Mouse (Mus musculus) embryo, embryonic 9.5 days (tissue): ENCODE measurements at regions not wholly inside any gene's neighbourhood (a gene's known extent, or its start where the extent isn't known, plus 50 kb on each side); places are given as distances from the start of the nearest gene placed in this dataset.

Source experiments
- DNase-seq: peaks from one replicate; pipeline ENCODE4 v3.0.0-alpha.2; 2017; ENCODE audit errors: extremely low spot score

DNA sequence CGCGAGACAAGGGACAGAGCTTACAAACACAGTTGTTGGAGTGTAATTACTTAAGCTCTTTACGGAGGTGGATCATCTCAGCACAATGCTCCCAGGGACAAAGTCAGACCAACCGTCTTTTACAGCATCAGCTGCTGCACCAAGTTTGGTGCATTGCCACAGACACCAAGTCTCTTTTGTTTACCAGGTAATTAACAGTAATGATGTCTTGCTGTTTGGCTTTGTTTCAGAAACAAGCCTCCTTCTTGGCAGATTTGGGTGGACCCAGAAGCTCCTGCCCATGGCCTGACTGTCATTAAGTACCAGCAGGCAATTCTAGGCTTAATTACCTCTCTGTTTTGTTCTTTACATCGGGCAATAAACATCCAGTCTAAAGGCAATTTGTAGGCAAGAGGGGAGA lies 572.0 kb upstream of the Itga1 start:
- no peak for DNase-seq

DNA sequence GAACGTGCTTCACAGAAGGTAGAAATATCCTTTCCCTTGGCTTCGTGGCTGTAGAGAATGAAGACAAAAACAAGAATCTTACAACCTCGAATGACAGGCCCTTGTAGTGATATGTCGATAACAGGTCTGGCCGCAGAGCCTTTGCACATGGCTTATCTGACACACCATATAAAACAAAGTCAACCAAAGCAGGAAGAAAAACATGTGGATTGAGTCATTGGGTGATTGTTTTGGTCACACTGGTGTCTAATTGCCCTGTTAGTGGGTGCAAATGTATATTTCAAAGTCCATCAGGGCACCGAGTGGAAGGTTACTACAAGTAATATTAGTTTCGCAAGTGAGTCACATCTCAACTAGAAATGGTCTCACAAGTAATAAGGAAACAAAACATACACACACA lies 569.9 kb upstream of the Itga1 start:
- DNase-seq: no peak

DNA sequence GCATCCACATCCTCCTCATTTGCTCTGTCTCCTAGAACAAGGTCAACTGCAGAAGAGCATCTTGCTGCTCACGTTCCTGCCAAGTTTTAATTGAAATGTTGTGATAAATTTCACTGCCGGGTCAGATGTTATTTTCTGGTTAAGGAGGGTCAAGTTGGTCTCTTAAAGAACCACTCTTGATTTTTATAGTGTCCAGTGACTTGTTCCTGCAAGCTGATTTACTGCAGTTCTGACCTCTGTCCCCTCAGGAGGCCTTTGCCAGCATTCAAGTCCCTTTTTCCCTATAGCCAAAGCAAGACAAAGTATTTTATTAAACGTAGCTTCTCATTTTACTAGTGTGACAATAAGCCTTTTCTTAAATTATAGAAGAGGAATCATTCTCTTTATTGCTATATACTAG lies 567.8 kb upstream of the Itga1 start:
- DNase-seq: no peak

DNA sequence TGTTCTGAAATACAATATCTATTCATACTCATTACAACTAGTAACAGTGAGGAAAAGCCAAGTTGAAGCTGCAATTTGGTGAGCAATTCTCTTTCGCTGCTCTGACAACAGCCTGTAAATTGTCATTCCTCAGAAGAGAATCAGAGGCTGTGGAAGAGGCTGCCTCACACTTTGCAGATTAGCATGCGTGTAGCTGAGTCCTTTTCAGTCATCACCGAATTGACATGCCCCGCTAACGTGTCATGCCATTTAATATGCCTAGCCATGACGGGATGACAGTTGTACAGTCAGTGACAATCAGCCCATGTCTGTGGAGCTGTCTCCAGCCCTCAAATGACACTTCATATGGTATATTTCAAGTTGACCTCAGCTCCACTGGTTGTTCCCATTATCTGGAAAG lies 553.4 kb upstream of the Itga1 start:
- DNase-seq: no peak

DNA sequence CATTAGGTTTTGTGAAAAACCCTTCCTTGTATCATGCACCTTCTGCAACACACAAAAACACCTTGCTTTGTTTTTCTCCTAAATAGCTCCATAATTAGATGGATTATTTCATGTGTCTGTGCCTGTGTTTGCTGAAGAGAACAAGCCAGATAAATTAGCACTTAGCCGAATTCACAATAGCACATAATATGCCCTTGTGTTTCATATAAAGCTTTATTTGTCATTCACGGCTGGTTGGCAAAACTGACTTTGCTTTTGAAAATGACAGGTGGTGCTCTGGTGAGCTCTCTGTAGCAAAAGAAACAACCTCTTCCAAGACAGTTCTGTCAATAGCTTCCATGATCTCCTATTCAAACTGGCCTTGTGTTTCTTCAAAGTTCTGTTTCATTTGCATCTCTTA lies 551.2 kb upstream of the Itga1 start:
- no peak for DNase-seq

DNA sequence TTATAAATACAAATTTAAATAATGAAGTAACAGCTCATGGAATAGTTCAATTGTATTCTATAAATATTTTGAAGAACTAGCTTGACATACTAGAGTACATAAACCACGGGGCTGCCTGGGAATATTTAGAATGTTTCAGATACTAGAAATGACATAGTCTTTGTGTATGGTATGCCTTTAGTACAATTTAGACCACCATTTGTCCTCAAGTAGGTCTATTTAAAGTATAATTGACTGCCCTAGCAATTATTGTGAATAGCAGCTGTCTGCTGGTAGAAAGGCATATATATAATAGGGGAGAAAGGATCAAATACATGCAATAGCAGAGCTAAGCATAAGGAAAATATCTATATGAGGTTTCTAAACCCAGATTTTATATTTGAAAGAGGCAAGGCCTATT lies 550.6 kb upstream of the Itga1 start:
- DNase-seq: no peak

DNA sequence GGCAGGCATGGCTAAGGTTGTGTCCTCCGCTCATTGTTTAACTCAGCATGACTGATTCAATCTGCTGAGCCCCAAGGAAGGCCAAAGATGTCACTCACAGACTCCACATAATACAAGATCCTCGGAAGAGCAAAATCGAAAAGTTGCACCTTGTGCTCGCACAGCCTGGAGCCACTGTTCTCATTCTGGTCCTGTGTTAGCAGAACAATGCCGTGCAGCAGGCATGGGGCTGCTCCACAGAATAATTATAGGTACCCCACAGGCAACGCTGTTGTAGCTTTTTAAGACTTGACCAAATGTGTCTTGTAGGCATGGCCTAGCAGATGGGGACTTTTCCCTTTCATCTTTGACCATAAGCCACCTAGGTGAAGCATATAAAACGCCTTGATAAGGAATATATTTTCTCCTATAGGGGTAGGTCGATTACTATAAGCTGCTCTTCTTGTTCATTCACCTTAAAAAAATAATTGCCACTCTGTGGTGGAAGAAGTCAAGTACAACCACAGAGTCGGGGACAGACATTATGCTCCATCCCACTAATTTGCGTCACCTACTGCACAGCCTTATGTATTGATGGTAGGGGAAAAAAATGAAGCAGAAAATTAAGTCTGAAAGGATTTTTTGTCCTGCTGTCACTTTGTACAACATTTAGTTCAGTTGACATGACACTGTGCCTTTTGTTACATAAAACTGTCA lies 529.8 kb upstream of the Itga1 start:
- DNase-seq: no peak

DNA sequence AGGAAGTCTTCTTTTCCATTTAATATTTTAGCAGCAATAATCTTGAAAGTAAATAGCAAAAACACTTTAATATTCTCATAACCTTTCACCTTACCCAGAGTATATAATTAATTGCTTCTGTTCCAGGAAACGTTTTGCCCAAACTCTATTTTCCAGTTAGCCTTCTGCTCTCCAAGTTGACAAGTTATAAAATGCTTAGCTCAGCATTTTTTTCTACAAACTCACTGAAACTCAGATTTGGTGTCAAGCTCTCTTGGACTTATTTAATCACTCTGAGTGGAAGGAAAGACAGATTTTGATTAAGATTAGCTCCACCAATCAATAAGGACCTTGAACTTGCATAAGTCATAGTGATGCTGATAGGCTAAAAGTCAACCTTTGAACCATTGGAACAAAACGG lies 528.8 kb upstream of the Itga1 start:
- DNase-seq: no peak

DNA sequence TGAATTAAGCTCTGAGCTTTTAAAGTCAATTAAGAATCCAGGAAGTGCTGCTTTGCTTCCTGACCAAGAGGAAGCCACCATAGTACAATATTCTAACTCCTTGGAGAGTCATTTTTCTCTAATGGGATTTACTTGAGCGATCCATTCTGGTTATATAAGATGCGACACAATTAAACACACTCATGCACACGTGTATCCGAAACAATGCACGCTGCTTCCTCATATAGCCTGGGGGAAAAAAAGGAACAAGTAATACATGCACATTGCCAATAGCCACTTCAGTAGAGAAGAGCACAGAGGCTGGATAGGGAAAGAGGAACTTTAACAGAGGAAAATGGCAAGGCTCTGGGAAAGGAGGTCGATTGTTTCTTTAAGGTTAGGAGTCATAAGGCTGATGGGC lies 511.4 kb upstream of the Itga1 start:
- no peak for DNase-seq

DNA sequence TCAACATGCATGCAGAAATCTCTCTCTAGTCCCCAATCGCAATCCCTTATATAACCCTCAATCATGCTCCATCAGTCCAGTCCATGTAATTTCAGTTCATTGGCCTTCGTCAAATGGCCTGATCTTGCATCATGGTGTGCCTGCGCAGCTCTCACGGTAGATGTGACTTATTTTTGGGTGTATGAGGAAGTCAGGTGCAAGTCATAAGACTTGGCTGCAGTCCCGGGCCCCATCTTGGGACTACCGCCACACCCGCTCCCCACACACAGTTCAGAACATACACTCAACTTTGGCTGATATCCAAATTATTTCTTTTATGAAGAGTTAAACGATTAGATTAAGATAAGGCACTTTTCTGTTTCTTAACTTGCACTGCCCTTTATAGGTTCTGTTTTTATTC lies 504.7 kb upstream of the Itga1 start:
- DNase-seq: no peak

DNA sequence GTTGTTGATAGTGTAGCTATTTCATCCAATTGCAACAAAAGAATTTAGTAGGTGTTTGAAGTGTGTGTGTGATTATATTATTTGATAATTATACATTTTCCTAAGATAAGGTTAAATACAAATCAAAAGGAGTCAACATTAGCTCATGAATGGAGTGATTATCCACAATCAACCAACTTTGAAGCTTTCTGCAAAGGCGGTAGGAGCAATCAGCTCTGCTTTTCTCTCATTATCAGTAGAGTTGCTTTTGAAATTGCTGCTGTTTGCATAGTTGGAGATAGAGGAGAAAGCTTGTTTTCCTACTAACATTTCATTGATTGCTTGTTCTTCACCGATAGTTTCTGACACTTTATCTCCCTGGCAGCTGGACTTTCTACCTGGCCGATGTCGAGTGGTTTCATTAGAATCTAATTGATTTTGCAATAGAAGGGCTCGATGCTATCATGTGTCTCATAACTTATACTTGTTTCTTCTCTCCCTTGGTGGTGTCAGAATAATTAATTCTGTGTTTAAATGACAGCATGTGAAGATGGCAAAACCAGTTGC lies 493.4 kb upstream of the Itga1 start:
- no peak for DNase-seq

DNA sequence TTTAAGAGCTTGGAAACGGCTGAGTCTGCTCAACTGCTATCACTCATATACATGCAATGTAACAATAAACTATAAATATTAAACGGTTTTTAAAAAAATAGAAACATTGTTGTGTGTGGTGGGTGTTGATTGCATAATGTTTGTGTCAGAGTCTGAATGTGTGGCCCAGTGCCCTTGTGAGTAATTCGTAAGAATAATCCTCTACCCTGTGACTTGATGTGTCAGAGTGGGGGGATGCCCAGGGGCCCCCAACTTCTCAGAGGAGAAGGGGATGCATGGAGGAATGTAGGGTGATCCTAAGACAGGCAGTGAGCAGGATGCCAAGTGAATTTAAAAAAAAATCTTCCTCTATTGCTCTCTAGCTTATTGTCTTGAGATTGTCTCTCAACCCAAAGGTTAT lies 474.2 kb upstream of the Itga1 start:
- no peak for DNase-seq

DNA sequence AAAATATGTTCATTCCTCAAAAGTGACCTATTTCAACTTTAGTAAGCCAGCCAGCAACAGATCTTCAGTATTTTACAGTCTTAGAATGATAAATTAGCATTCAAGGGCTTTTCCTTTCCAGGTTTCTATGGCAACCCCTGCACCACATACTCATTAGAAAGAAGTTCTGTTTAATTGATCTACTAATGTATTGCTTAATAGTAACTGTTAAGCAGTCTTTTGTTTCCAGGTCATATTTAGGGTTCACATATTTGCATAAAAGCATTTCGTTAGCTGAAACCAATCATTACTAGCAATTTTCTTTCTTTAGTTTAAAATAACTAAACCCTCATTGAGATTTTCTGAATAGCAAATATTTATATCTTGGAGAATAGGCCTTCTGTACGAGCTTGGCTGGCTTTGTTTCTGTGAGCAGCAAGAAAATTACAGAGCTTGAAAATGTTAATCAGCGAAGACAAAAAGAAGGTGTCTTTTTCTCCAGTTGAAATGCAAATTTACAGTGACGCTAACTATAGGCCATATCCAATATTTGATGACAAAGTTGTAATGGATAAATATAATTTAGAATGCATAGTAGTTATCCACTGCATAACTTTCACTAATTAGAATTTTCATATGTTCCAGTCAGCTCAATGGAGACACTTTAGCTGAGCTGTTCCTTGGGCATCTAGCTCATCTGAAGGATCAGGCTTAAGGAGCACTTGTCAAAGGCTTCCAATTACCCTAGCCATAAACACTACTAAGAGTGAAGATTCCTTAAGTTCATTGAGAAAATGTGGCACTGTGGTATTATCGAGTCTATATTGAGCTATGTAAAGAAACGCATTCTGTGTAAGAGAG lies 473.5 kb upstream of the Itga1 start:
- DNase-seq: no peak

DNA sequence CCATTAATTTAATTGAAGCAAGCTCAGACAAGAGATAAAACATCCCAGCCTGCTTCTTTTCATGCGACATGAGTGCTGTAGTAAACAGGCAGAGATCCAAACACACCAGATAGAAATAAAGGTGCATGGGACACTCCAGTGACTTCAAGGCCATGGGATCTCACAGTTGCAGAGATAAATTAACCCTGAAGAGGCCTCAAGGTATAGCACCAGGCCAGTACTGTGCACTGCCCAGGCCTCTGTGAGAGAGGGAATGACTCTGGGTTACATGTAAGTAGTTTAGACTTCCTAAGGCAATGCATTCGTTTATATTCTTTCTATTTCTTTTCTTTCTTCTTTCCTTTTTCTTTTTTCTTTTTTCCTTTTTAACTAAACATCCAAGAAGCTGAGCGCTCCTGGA lies 439.4 kb upstream of the Itga1 start:
- DNase-seq: no peak

DNA sequence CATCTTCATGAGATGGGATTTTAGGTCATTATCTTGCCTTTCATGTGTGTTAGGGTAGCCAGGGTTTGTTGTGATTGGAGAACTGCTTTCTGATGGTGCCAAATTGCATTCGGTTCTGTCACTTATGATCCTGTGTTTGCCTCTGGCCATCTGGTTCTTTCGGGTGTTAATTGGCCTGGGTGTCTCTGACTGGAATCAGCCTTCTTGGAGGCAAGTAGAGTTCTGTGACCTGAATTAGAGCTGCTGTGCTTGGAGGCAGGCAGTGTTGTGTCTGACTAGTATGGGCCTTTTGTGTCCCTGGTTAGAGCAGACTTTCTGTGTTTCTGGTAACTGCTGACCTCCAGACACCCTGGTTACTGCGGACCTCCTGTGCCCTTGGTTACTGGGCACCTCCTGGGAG lies 434.1 kb upstream of the Itga1 start:
- no peak for DNase-seq

DNA sequence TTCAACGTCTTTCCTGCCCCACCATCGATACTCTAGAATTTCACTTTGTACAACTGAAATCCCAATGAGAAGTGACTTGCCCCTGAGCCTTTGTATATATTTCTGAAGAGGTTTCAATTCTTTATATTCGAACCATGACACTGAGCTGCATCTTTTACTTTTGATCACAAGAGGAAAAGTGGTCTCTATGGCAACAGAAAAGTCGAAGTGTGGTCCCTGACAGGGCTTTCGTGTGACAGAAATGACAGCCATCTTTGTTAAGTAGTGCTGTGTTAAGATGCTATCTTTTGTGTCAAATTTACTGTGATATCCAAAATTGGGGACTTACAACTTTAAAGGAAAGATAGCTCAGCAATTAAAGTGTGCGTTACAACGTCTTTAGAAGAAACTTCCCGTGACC lies 412.1 kb upstream of the Itga1 start:
- no peak for DNase-seq

DNA sequence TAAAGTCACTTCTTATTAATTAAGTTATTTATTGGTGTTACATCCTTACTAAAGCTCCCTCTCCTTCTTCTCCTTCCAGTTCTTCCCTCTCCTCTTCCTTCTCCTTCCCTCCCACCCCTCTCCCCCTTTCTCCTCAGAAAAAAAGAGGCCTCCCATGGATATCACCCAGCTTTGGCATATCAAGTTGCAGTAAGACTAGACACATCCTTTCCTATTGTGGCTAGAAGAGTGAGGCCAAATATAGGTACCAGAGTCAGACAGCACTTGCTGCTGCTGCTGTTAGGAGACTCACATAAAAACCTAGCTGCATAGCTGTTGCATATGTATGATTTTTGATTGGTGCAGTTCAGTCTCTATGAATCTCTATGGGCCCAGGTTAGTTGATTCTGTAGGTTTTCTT lies 410.4 kb upstream of the Itga1 start:
- DNase-seq: no peak

DNA sequence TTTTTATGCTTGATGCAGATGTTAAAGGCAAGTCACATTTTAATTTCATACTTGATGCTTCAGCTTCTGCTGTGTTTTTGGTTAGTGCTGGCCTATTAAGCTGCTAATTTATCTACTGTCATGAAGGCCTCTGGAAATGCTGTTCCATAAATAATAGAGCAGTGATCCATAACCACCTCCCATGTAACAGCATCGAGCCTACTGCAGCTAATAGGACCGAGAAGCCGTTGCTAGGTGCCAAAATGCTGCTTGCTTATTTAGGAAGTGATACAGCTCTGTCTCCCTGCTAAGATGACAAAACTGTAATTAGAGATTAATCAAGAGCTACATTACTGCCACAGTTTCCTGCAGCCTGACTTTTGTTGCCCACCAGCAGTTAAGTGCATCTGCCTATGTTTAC lies 406.9 kb upstream of the Itga1 start:
- no peak for DNase-seq

DNA sequence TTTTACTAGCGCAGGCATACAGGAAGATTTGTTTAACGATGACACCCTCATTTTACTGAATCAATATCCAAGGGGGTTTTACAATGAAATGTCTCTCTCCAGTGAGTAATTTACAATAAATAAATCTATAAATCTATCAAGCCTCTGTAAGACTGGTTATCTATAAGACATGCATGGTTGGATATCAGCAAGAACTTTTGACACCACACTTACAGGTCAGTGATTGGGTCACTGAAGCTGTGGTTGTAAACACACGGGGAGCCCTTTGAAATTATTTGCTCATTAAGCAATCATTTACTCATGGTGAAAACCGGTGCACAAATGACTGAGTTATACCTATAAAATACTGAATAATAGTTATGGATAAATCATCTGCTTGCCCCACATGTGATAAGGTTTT lies 392.6 kb upstream of the Itga1 start:
- DNase-seq: no peak

DNA sequence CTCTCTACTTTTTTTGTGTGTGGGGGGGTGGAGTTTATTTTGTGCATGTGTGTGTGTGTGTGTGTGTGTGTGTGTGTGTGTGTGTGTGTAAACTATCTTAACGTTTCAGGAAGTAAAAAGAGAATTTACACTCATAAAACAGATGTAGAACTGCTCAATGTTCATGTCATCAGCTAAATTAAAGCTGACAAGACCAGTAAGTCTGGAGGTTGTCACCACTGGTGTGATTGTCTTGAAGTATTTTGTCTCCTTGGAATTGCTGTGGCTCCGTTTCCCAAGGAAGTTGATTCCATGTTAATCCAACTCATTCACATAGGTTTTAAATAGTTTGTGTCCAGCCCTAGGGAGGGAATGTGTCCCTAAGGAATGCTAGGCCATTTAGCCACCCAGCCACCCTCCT lies 374.1 kb upstream of the Itga1 start:
- DNase-seq: no peak

DNA sequence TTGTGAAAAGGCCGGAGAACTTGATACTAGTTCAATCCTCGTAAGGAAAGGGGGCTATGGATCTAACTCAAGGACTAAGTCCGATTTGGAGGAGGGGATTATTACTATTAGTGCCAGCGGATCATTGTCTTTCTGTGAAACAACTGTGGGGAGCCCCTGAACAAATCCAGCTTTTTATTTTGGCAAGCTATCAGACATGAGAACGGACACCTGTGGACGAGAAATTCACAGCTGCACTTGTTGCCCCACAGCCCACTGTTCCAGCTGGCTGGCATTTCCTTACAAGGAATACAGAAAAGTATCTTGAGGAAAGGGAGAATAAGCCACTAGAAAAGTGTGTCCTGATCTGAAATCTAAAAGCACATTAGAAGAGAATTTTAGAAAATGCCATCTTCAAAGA lies 363.9 kb upstream of the Itga1 start:
- DNase-seq: no peak

DNA sequence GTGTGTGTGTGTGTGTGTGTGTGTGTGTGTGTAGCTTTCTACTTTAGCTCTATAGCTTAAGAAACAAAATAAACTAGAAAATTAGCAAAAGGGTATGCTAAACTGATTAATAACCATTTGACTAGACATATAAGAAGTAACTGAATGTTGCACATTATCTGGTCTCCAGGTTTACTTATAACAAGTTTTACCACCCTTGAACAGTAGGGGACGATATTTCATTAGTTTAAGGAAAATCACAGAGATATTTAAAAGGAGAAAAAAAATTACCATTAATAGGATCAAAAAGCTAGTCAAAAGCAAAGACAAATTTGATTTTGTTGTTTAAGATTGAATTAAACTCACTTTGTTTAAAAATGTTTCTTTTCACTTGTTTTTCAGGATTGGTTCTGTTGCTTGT lies 349.5 kb upstream of the Itga1 start:
- no peak for DNase-seq
